Mouse (Mus musculus): ENCODE data around the gene Eddm3b. TPM values are rescaled to one million over a fixed set of nuclear protein-coding genes. Genes with fewer than 3 reads are reported as not detected.
"Not testable (repeated sequence)": the region's sequence is repeated elsewhere in the genome, so short reads cannot be mapped to it uniquely, and the experiment has no call there.

Gene Eddm3b
- total RNA-seq, 2 experiments from 2014 or later = not detected

DNA sequence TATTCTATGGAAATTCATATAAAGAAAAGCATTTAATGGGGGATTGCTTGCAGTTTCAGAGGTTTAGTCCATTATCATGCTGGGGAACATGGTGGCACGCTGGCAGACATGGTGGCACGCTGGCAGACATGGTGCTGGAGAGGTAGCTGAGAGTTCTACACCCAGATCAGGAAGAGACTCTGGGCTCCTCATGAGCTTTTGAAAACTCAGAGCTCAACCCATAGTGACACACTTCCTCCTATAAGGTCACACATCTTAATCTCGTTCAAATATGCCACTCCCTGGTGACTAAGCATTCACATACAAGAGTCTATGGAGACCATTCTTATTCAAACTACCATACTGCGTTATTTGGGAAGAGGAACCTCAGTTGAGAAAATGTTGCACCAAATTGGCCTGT, 18.1 kb downstream of the Eddm3b start:
- peak; percentile 58 for ATAC-seq (replicated peaks; ENCODE audit: low FRiP score, poor library complexity, severe bottlenecking)

DNA sequence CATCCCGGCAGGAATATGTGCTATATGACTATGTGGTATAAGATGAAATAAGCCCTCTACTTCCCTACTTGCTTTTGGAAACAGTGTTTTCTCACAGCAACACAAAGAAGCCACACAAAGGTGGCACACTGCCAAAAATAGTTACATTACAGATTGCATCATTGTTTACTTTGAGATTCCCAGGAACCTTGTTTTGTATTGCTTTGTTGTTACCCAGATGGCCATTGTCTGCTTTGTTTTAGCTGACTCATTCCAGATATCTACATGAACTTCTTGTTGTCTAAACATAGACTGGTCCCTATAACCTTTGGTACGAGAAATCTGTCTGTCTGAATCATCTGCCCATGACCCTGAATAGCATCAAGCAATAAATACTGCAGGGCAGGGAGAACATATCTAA, 26.1 kb downstream of the Eddm3b start:
- ATAC-seq (replicated peaks; ENCODE audit: low FRiP score, poor library complexity, severe bottlenecking) = no peak

DNA sequence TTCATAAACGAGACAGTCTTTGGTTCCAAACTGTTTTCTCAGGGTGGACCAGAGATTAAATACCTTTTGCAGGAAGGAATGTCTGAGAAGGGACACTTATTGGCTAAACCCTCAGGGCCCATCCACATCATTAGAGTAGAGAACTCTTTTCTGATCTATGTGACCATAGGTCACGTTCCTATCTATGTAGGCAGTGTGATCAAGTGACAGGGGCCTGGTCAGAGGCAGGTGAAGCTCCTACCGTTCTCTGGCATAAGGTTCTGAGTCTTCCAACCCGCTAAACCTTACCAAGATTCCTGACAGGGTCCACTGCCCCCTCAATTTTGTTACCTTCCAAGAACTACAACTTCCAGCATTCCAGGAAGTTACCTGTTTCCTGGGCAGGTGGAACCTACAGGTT, 27.9 kb downstream of the Eddm3b start:
- no peak for ATAC-seq (replicated peaks; ENCODE audit: low FRiP score, poor library complexity, severe bottlenecking)

DNA sequence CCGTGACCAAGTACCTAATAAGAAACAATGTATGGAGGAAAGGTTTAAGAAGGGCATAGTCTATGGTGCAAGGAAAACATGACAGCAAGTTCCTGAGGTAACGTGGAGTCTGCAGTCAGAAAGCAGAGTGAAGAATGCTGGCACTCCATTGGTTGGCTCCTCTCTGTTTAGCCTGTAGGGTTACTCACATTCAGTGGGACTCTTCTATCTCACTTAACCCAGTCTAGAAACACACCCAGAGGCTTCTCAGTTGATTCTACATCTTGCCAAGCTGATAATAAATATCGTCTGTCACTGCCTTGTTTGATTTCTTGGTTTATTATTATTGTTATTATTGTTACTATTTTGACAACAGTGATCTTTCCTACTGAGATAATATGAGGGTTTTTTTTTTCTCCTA, 28.3 kb downstream of the Eddm3b start:
- ATAC-seq (replicated peaks; ENCODE audit: low FRiP score, poor library complexity, severe bottlenecking) = peak; percentile 68

DNA sequence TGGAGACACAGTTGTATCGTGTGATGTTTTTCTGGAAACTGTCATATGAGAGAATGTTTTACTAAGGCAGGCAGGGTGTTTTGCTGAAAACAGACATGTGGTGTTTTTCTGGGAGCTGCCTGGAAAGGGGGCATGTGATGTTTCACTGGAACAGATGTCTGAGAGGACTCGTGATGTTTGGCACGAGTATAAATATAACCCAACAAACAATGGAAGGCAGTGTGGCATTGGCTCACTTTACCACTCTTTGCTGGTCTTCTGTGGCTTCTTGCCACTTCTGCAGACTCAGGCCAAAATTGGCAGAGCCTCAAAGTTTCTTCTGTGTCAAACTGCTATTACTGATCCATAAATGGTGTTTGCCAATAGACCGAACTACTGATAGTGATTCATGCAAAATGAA, 29.1 kb downstream of the Eddm3b start:
- peak; percentile 16; the same call in 1 of the 2 replicates for ATAC-seq (replicated peaks; ENCODE audit: low FRiP score, poor library complexity, severe bottlenecking)

DNA sequence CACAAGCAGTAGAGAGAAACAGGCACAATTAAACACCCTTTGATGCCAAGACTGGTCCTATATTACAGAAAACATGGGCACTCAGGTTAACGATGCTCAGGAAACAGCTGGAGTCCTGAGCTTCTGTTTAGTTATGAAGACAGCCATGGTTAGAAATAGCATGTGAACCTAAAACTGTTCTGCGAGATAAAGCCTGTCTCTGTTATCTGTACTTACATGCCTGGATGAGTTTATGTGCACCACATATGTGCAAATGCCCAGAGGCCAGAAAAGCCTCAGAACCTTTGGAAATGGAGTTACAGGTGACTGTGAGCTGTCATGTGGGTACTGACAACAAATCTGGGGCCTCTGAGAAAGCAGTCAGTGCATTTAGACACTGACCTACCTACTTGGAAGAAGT, 29.7 kb downstream of the Eddm3b start:
- ATAC-seq (replicated peaks; ENCODE audit: low FRiP score, poor library complexity, severe bottlenecking) = peak; percentile 92

DNA sequence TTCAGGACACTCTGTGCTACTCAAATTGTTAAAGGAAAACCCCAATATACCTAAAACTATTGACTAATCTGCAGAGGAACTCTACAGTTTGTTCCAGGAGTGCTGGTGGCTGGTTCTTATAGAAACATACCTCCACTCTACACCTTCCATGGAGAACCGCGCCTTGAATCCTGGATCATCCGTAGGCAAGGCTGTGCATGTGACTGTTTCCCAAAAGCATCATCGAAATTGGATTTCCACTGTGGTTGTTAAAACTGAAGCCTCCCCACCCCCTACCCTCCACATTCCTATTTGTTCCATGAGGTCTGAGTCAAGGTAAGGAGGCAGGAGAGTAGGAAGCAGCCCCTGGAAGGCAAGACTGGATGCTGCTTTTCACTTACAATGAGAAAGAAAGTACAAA, 30.2 kb downstream of the Eddm3b start:
- ATAC-seq (replicated peaks; ENCODE audit: low FRiP score, poor library complexity, severe bottlenecking) = no peak

DNA sequence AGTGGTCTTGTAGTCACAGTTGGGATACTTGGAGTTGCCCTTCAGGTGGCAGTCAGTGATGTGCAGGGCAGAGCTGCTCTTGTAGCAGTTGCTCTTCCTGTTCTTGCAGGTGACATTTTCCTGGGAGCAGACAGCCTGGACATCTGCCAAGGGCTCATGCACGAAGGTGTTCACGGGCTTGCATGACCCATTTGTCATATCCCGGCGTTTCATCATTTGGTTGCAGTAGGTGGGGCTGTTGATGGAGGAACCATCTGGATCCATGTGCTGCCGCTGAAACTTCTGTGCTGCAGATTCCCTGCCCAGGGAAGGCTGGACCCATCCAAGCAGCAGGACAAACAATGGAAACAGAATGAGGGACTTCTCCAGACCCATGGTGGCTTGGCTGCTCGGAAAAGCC, 31.3 kb downstream of the Eddm3b start:
- ATAC-seq (replicated peaks; ENCODE audit: low FRiP score, poor library complexity, severe bottlenecking) = no peak

DNA sequence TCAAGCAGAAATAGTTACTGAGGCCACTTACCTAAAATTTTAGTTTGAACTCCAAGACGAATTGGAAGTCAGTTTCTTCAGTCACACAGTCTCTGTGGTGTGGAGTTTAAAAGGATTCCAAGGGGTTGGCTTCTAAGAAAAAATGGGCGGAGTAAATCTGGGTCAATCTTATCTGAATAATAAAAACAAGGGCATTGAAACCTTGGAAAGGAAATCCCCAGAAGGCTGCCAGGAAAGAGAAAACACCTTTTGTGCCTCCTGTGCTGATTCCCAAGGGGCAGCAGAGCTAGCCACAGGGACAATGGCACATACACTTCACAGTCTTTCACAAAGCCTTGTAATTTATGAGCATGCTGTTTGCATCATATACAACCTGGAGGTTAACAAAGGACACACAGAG, 32.5 kb downstream of the Eddm3b start, which contains the start of gene Rnase1:
Rnase1 (minus strand) TSS at position 101 of the 400 bp plus-strand sequence.
- no peak for ATAC-seq (replicated peaks; ENCODE audit: low FRiP score, poor library complexity, severe bottlenecking)

DNA sequence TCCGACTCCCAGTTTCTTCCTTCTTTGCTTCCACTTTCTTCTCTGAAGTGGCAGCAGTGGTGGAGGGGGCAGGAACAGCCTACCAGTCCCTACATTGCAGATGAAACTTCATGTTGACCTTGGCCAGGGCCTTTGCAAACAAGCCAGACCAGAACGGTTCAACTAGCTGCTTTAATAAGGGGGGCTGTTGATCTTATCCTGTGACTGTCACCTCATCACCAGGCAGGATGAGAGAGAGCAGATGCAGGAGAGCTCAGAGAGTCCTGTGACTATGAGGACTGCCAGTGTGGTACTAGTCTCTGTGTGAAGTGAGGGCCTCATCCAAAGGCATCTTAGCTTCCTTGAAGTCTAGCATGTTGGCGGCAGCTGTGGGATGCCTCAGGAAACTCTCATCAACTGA, 33.8 kb downstream of the Eddm3b start:
- no peak for ATAC-seq (replicated peaks; ENCODE audit: low FRiP score, poor library complexity, severe bottlenecking)

DNA sequence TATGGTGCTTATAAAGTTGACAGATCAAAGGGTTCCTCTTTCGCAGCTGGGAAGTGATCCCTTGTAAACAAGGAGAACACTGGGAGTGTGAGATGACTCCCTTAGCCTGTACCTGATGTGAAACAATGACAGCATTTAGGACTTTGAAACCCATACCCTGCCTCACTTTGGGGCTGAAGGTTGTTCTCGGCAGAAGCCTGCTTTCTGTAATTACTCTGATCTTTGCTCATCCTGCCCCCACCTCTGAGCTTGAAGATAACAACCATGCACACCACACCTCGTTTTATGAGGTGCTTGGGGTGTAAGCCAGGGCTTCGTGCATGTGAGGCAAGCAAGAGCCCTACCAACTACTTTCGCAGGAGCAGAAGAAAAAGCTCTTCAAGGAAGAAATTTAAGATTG, 34.9 kb downstream of the Eddm3b start:
- peak; percentile 85 for ATAC-seq (replicated peaks; ENCODE audit: low FRiP score, poor library complexity, severe bottlenecking)

DNA sequence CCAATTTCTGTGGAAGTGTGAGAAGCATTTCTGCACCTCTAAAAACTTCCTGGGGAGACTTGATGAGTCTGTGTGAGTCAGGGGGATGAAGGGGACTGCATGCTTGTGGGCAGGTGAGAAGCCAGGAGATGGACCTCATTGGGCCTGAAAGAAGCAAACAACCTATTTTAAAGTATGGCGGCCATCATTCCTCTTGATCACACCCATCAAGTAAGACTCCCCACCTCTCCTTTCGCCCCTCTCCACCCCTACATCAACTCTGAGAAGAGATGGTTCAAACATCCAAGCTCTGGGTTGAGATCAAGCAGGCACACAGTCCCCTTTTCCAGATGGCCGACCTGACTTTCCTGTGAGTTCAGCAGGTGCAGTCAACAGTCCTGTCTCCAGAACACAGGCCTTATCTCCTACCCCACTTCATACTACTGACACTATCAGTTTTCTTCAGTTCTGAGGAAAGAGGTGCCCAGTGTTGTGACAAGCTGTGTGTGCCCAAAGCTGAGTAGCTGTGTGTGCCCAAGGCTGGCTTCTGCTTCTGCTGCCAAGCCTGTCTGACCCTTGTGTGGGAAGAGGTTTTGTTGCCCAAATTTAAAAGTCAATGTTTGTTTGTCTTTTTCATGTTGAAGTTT, 36.1 kb downstream of the Eddm3b start:
- peak; percentile 76 for ATAC-seq (replicated peaks; ENCODE audit: low FRiP score, poor library complexity, severe bottlenecking)

DNA sequence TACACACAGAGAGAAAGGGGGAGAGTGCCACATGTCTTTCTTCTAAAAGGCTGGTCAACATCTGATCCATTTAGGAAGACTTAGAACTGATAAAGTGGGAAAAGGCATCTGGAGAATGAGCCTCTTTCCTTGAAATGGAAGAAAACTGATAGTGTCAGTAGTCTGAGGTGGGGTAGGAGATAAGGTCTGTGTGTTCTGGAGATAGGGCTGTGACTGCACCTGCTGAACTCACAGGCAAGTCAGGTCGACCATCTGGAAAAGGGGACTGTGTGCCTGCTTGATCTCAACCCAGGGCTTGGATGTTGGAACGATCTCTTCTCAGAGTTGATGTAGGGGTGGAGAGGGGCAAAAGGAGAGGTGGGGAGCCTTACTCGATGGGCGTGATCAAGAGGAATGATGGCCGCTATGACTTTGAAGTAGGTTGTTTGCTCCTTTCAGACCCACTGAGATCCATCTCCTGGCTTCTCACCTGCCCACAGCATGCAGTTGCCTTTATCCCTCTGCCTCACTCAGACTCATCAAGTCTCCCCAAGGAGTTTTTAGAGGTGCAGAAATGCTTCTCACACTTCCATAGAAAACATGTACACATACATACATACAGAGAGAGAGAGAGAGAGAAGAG, 38.1 kb downstream of the Eddm3b start:
- no peak for ATAC-seq (replicated peaks; ENCODE audit: low FRiP score, poor library complexity, severe bottlenecking)

DNA sequence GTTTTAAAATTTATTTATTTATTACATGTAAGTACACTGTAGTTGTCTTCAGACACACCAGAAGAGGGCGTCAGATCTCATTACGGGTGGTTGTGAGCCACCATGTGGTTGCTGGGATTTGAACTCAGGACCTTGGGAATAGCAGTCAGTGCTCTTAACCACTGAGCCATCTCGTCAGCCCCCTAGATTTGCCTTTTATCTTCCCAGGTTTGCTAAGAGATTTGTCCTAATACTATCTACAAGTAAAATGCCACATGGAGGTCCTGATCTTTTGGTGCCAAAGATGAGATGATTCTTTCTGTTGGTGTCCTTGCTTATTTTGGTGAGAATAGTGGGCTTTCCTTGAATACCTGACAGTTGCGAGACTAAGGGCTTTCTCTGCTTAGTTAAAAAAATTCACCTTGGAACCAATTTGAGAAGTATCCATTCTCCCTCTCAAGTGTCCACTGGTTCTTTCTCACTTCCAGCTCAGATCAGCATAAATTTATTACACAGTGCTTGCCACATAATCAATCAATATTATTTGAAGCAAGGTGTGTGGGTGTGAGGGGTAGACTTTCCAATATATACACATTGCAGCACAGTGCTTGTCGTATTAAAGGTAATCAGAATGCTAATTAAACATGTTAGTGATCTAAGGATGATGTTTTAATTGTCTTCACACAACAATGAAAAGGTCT, 42.0 kb downstream of the Eddm3b start:
- ATAC-seq (replicated peaks; ENCODE audit: low FRiP score, poor library complexity, severe bottlenecking) = no peak

DNA sequence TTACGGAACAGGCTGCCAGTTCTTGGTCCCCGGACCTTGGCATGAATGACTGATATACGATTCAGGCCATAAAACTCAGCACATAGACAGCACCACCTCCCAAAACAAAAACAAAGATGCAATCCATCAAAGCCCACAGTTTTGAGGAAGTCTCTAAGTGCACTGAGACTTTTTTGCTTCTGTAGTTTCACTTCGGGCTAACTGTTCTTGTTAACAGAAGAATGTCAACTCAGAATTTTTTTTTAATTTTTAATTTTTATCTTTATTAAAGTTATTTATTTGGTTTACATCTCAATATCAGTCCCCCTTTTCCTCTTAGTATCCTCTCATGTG, 42.5 kb downstream of the Eddm3b start:
- no peak for ATAC-seq (replicated peaks; ENCODE audit: low FRiP score, poor library complexity, severe bottlenecking)

DNA sequence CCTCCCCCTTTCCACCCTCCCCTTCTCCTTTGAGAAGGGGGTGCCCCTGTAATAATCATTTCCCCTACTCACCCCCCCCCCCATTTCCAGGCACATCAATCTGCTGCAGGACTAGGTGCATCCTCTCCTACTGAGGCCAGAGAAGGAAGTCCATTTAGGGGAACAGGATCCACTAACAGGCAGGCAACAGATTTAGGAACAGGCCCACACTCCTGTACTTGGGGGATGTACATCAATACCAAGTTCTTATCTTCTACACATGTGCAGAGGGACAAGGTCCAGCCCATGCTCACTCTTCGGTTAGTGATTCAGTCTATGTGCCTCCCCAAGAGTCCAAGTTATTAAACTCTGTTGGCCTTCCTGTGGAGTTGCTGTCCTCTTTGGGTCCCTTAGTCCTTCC, 42.8 kb downstream of the Eddm3b start:
- 0 out of 2 replicates have a peak, but pooled peaks have one; percentile 28 for ATAC-seq (replicated peaks; ENCODE audit: low FRiP score, poor library complexity, severe bottlenecking)

DNA sequence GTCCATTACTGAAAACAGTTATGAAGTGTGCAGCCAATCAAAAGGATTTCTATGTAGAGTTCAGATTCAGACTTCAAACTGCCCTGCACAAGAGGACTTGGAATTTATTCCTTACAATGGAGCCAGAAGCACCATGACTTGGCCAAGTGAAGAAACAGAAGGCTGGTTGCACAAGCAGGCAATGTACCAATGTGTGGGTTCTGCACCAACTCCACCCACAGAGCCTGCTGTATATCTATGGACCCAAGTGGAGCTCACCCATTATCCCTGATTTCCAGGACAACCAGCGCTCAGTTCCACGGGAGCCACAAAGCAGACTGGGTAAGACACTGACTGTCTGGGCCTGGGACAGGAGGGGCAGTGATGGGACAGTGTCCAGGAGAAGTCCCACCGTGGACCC, 47.8 kb downstream of the Eddm3b start, which contains the start of gene Rnase2b:
Rnase2b (plus strand) TSS at position 285 of the 400 bp plus-strand sequence.
- ATAC-seq (replicated peaks; ENCODE audit: low FRiP score, poor library complexity, severe bottlenecking) = not testable (repeated sequence)

DNA sequence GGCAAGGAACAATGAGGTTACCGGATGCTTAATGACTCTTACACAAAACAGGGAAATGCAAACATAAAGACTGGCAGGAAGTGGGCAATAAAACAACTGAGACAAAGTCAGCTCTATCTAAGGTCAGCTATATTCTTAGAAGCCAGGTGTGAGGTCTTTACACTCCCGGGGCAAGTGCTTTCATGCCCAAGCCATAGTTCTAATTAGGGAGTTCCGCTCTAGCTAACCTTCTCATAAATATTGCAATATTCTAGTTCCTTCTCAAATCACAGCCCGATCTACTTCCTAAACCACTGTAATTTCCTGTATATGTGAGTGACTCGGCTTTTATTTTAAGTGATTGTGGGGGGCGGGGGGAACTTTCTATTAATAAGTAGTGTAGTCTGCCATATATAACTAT, 49.1 kb downstream of the Eddm3b start:
- ATAC-seq (replicated peaks; ENCODE audit: low FRiP score, poor library complexity, severe bottlenecking) = not testable (repeated sequence)

DNA sequence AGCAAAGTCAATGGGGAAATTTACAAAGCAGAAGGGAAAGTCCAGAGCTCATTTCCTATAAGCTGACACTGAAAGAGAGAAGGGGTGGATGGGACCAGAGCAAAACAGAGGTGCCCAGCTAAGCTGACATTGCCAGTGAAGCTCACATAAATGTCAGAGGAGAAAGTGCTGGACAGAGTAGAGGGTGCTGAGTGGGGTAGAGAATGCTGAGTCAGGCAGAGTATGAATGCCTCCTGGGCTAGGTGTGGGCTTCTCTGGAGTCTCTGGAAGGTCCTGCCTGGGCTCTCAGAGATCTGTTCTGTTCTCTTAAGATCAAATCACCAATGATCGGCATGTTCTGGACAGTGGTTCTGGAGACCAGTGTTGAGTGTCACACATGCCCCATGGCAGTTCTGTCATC, 51.2 kb downstream of the Eddm3b start:
- ATAC-seq (replicated peaks; ENCODE audit: low FRiP score, poor library complexity, severe bottlenecking) = 0 out of 2 replicates have a peak, but pooled peaks have one; percentile 52

DNA sequence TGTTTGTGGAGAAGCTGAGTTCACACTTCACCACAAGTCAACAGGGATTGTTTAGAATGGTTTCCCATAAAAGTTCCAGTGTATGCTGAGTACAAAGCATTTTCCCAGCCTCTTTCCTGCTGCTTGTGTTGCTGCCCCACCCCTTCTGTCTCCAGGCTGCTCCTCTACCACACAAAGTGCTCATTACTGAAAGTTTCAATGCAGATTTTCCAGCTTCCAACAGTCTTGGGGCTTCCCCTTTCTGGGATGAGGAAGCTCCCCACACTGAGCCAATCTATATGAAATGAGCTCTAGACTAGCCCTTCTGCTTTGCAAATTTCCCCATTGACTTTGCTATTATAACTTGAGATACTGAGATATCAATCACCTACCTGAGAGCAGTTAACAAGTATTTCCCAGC, 51.8 kb downstream of the Eddm3b start:
- no peak for ATAC-seq (replicated peaks; ENCODE audit: low FRiP score, poor library complexity, severe bottlenecking)

All from erythroid progenitor cell, adult 5-6 weeks (primary cell).